In the genomic region with DNA sequence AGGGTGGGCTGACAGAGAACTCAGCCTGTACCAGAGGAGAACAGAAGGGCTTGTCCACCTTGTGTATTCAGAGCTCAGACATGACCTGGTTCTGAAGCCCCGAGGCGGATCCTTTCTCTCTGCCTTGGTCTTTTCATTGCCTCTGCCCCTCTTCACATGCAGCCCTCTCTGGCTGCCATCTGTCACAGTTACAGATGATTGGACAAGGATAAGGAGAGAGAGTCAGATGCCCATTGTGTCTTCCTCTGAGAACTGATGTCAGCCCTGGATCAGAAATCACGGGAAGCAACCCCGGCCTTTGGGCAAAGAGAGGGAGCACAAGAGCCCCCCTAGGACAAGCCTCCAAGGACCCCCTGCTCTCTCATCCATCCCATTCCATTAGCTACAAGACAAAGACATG, we compare ENCODE assay signal across 31 mouse cellular contexts. TPM values are rescaled to one million over a fixed set of nuclear protein-coding genes. Genes with fewer than 3 reads are reported as not detected.
DNase-seq lines count a peak whose midpoint lies in the region; ATAC-seq and TF ChIP-seq lines count a peak whose summit lies in the region.
"Had no signal": no experiment of that assay in that cellular context is flagged by ENCODE, and none has a peak within 500 bp of the region (broad histone marks: within the 10 kb centered on the region; RNA-seq: fewer than 3 reads in every experiment).

No protein-coding gene starts in this region.

- ATAC-seq in midbrain, postnatal 0 days (ENCODE audit: low FRiP score), result no peak
- ATAC-seq in midbrain, embryonic 16.5 days, result no peak
- no peak for ATAC-seq in hindbrain, postnatal 0 days
- ATAC-seq: forebrain, postnatal 0 days; intestine, postnatal 0 days; Patski had no signal

- no peak overlapping the region for H3K4me2 ChIP-seq in midbrain, postnatal 0 days (ENCODE audit: low read depth, low read length, poor library complexity, severe bottlenecking)
- H3K4me2 ChIP-seq in midbrain, embryonic 16.5 days (ENCODE audit: low read length), result no peak overlapping the region
- H3K4me2 ChIP-seq in hindbrain, postnatal 0 days (ENCODE audit: low read depth, low read length), result no peak overlapping the region
- H3K4me2 ChIP-seq: heart, embryonic 12.5 days; hindbrain, embryonic 15.5 days; limb, embryonic 13.5 days; liver, embryonic 13.5 days; midbrain, embryonic 12.5 days had no signal

- no peak overlapping the region for H3K9ac ChIP-seq in midbrain, postnatal 0 days (replicated peaks; ENCODE audit: low read length, poor library complexity, severe bottlenecking)
- no peak overlapping the region for H3K9ac ChIP-seq in midbrain, embryonic 16.5 days (ENCODE audit: low read depth, low read length)
- no peak overlapping the region for H3K9ac ChIP-seq in hindbrain, postnatal 0 days (replicated peaks; ENCODE audit: low read length)
- H3K9ac ChIP-seq: forebrain, postnatal 0 days; heart, embryonic 12.5 days; hindbrain, embryonic 15.5 days; limb, embryonic 13.5 days; liver, embryonic 13.5 days; midbrain, embryonic 12.5 days had no signal

- peak; percentile 62 for DNase-seq in midbrain, postnatal 0 days (ENCODE audit: low spot score)
- peak; percentile 23 for DNase-seq in hindbrain, embryonic 10.5 days (ENCODE audit: low spot score)
- peak; percentile 48 for DNase-seq in hindbrain, postnatal 0 days (ENCODE audit: low spot score)
- DNase-seq in frontal cortex, adult 2 months (ENCODE audit: extremely low spot score in 1 of 2, low spot score in 1 of 2), result no peak
- no peak for DNase-seq in right cerebral cortex, postnatal 4 days
- no peak for DNase-seq in embryo, embryonic 10.5 days (ENCODE audit: low spot score)
- DNase-seq: adrenal gland, adult 2 months; B cell, adult 2 months; forebrain, postnatal 0 days; gastrocnemius, postnatal 25 days; heart, adult 18-20 months; heart, postnatal 10 days; kidney, postnatal 36 days; layer of hippocampus, postnatal 36 days; liver, embryonic 13.5 days; lung, adult 2 months; lung, postnatal 14 days; thymus, adult 2 months had no signal

- no peaks in the 10 kb centered on the region for H3K27me3 ChIP-seq in midbrain, postnatal 0 days (ENCODE audit: insufficient read depth, low read length)
- H3K27me3 ChIP-seq in midbrain, embryonic 16.5 days (ENCODE audit: control insufficient read depth, insufficient read depth, low read depth, low read length), result no peaks in the 10 kb centered on the region
- no peaks in the 10 kb centered on the region for H3K27me3 ChIP-seq in hindbrain, embryonic 10.5 days (ENCODE audit: insufficient read depth, poor library complexity, severe bottlenecking)
- H3K27me3 ChIP-seq in hindbrain, postnatal 0 days (ENCODE audit: insufficient read depth, low read length), result no peaks in the 10 kb centered on the region
- H3K27me3 ChIP-seq: hindbrain, embryonic 15.5 days; limb, embryonic 13.5 days; liver, embryonic 13.5 days; midbrain, embryonic 12.5 days had no signal

- TF ChIP-seq CTCF in midbrain, postnatal 0 days (IDR thresholded peaks at IDR 0.05), result no peak
- no peak for TF ChIP-seq CTCF in hindbrain, postnatal 0 days (IDR thresholded peaks at IDR 0.05; ENCODE audit: low read depth)

- H3K36me3 ChIP-seq in midbrain, postnatal 0 days (ENCODE audit: insufficient read depth, low read length), result no peaks in the 10 kb centered on the region
- no peaks in the 10 kb centered on the region for H3K36me3 ChIP-seq in midbrain, embryonic 16.5 days (ENCODE audit: control insufficient read depth, insufficient read depth, low read length)
- no peaks in the 10 kb centered on the region for H3K36me3 ChIP-seq in hindbrain, embryonic 10.5 days
- H3K36me3 ChIP-seq in hindbrain, postnatal 0 days (ENCODE audit: insufficient read depth, low read length), result no peaks in the 10 kb centered on the region
- H3K36me3 ChIP-seq: forebrain, embryonic 10.5 days; G1E; heart, embryonic 12.5 days; hindbrain, embryonic 15.5 days; limb, embryonic 13.5 days; liver, embryonic 13.5 days; midbrain, embryonic 12.5 days had no signal

- H3K9me3 ChIP-seq in midbrain, postnatal 0 days (ENCODE audit: low read length), result no peaks in the 10 kb centered on the region
- no peaks in the 10 kb centered on the region for H3K9me3 ChIP-seq in midbrain, embryonic 16.5 days (replicated peaks; ENCODE audit: control insufficient read depth, low read length, poor library complexity, severe bottlenecking)
- H3K9me3 ChIP-seq in hindbrain, embryonic 10.5 days, result no peaks in the 10 kb centered on the region
- no peaks in the 10 kb centered on the region for H3K9me3 ChIP-seq in hindbrain, postnatal 0 days (ENCODE audit: low read length)
- H3K9me3 ChIP-seq: forebrain, embryonic 10.5 days; G1E; heart, embryonic 12.5 days; hindbrain, embryonic 15.5 days; limb, embryonic 13.5 days; liver, embryonic 13.5 days; midbrain, embryonic 12.5 days had no signal

- H3K4me1 ChIP-seq in midbrain, postnatal 0 days (ENCODE audit: insufficient read depth, low read length), result no peaks in the 10 kb centered on the region
- no peaks in the 10 kb centered on the region for H3K4me1 ChIP-seq in midbrain, embryonic 16.5 days (ENCODE audit: control insufficient read depth, insufficient read depth, low read length)
- peaks cover 14% of the 10 kb centered on the region for H3K4me1 ChIP-seq in hindbrain, embryonic 10.5 days (replicated peaks)
- H3K4me1 ChIP-seq in hindbrain, postnatal 0 days (ENCODE audit: insufficient read depth, low read length), result no peaks in the 10 kb centered on the region
- H3K4me1 ChIP-seq: forebrain, embryonic 10.5 days; heart, embryonic 12.5 days; hindbrain, embryonic 15.5 days; limb, embryonic 13.5 days; liver, embryonic 13.5 days had no signal

- no peak overlapping the region for H3K4me3 ChIP-seq in midbrain, postnatal 0 days (ENCODE audit: low read depth, low read length)
- no peak overlapping the region for H3K4me3 ChIP-seq in midbrain, embryonic 16.5 days (ENCODE audit: low read depth, low read length)
- no peak overlapping the region for H3K4me3 ChIP-seq in hindbrain, embryonic 10.5 days
- no peak overlapping the region for H3K4me3 ChIP-seq in hindbrain, postnatal 0 days (ENCODE audit: low read length)
- H3K4me3 ChIP-seq: forebrain, embryonic 10.5 days; heart, embryonic 12.5 days; hindbrain, embryonic 15.5 days; limb, embryonic 13.5 days; liver, embryonic 13.5 days; midbrain, embryonic 12.5 days had no signal

- no peak overlapping the region for H3K27ac ChIP-seq in midbrain, postnatal 0 days (ENCODE audit: low read depth, low read length)
- no peak overlapping the region for H3K27ac ChIP-seq in midbrain, embryonic 16.5 days (ENCODE audit: low read length)
- peak overlapping the region; percentile 66 for H3K27ac ChIP-seq in hindbrain, embryonic 10.5 days
- peak overlapping the region; percentile 2; the same call in 1 of the 2 replicates for H3K27ac ChIP-seq in hindbrain, postnatal 0 days
- H3K27ac ChIP-seq: forebrain, embryonic 10.5 days; hindbrain, embryonic 15.5 days; limb, embryonic 13.5 days; liver, embryonic 13.5 days; midbrain, embryonic 12.5 days; stomach, postnatal 0 days had no signal

- 51% methylated on average over 4 of the region's 4 CpGs for WGBS in midbrain, postnatal 0 days
- 39% methylated on average over 4 of the region's 4 CpGs for WGBS in midbrain, embryonic 16.5 days
- WGBS in hindbrain, embryonic 10.5 days, result 54% methylated on average over 4 of the region's 4 CpGs
- WGBS in hindbrain, postnatal 0 days, result 36% methylated on average over 4 of the region's 4 CpGs

RNA-seq across cellular contexts. Expression of gene Crtac1, which starts 40.0 kb away (rescaled TPM):
- 21.1 and 22.0 TPM in 2 replicates for total RNA-seq in midbrain, postnatal 0 days (2014; rRNA removed)
- 40.7 and 41.6 TPM in 2 replicates for polyA plus RNA-seq in midbrain, postnatal 0 days (2015; fragmentation: Nextera tagmentation; extraction: Ambion mirVana)
- 26.0 and 34.0 TPM in 2 replicates for polyA plus RNA-seq in midbrain, embryonic 16.5 days (2015; fragmentation: Nextera tagmentation; extraction: Ambion mirVana)
- 5.5 and 8.8 TPM in 2 replicates for polyA plus RNA-seq in hindbrain, embryonic 10.5 days (2016; fragmentation: Nextera tagmentation; extraction: Ambion mirVana)
- 31.3 and 34.8 TPM in 2 replicates for total RNA-seq in hindbrain, postnatal 0 days (2014; rRNA removed)
- polyA plus RNA-seq in hindbrain, postnatal 0 days (2015; fragmentation: Nextera tagmentation; extraction: Ambion mirVana), result 50.2 and 53.1 TPM in 2 replicates
- 50.0 and 77.2 TPM in 2 replicates for polyA plus RNA-seq in frontal cortex, adult 2 months (2012; rRNA removed)
- total RNA-seq: CH12.LX; common myeloid progenitor, adult 5-6 weeks; G1E; heart, adult 18-20 months; megakaryocyte progenitor cell, adult 5-6 weeks had no signal
- polyA plus RNA-seq: G1E had no signal

RNA-seq across cellular contexts. Expression of gene R3hcc1l, which starts 47.0 kb away (rescaled TPM):
- 7.7 and 12.9 TPM in 2 replicates for total RNA-seq in midbrain, postnatal 0 days (2014; rRNA removed)
- polyA plus RNA-seq in midbrain, postnatal 0 days (2015; fragmentation: Nextera tagmentation; extraction: Ambion mirVana), result 9.8 and 9.9 TPM in 2 replicates
- 13.7 and 17.4 TPM in 2 replicates for polyA plus RNA-seq in midbrain, embryonic 16.5 days (2015; fragmentation: Nextera tagmentation; extraction: Ambion mirVana)
- polyA plus RNA-seq in hindbrain, embryonic 10.5 days (2016; fragmentation: Nextera tagmentation; extraction: Ambion mirVana), result 15.4 and 25.0 TPM in 2 replicates
- total RNA-seq in hindbrain, postnatal 0 days (2014; rRNA removed), result 7.2 and 8.1 TPM in 2 replicates
- polyA plus RNA-seq in hindbrain, postnatal 0 days (2015; fragmentation: Nextera tagmentation; extraction: Ambion mirVana), result 8.8 and 10.5 TPM in 2 replicates
- 13.0 and 15.2 TPM in 2 replicates for polyA plus RNA-seq in frontal cortex, adult 2 months (2012; rRNA removed)

Comparison
In these comparisons a context has a peak if more than half of its experiments do, and no peak if none do; other contexts are left out.
1. DNase-seq: peak in midbrain, postnatal 0 days (single experiment), hindbrain, embryonic 10.5 days (single experiment) and hindbrain, postnatal 0 days (single experiment); none in frontal cortex, adult 2 months (0 of 2), right cerebral cortex, postnatal 4 days (single experiment) and embryo, embryonic 10.5 days (single experiment).
2. H3K27ac ChIP-seq: peak in hindbrain, embryonic 10.5 days (single experiment) and hindbrain, postnatal 0 days (single experiment); none in midbrain, postnatal 0 days (single experiment) and midbrain, embryonic 16.5 days (single experiment).